Mouse (Mus musculus): ENCODE data around the gene Prph.
"Not testable (repeated sequence)": the region's sequence is repeated elsewhere in the genome, so short reads cannot be mapped to it uniquely, and the experiment has no call there.

Gene Prph

GRCm38 (mm10) chr15:99074600-99075333 lies 19.8 kb downstream of the Prph start:
- peak; percentile 96 to 98 for DNase-seq (ENCODE audit: low spot score in 2 of 2)

GRCm38 (mm10) chr15:99076011-99076410 lies 21.0 kb downstream of the Prph start:
- DNase-seq (ENCODE audit: low spot score in 2 of 2): not testable (repeated sequence)

GRCm38 (mm10) chr15:99078181-99078910 lies 23.4 kb downstream of the Prph start:
- DNase-seq (ENCODE audit: low spot score in 2 of 2): no peak

- no peak for DNase-seq (ENCODE audit: low spot score in 2 of 2)
These were observed 24.8 kb downstream of the Prph start for GRCm38 (mm10) chr15:99079804-99080203.

- no peak for DNase-seq (ENCODE audit: low spot score in 2 of 2)
These were observed 27.3 kb downstream of the Prph start for GRCm38 (mm10) chr15:99082322-99082721.

- no peak for DNase-seq (ENCODE audit: low spot score in 2 of 2)
These were observed 27.9 kb downstream of the Prph start for GRCm38 (mm10) chr15:99082840-99083239.

- no peak for DNase-seq (ENCODE audit: low spot score in 2 of 2)
These were observed 28.3 kb downstream of the Prph start for GRCm38 (mm10) chr15:99083258-99083657.

GRCm38 (mm10) chr15:99083867-99084557 lies 29.0 kb downstream of the Prph start:
- no peak for DNase-seq (ENCODE audit: low spot score in 2 of 2)

- no peak for DNase-seq (ENCODE audit: low spot score in 2 of 2)
These were observed 29.6 kb downstream of the Prph start for GRCm38 (mm10) chr15:99084618-99085017.

- no peak for DNase-seq (ENCODE audit: low spot score in 2 of 2)
These were observed 31.0 kb downstream of the Prph start for GRCm38 (mm10) chr15:99085997-99086396.

GRCm38 (mm10) chr15:99087253-99088075 lies 32.5 kb downstream of the Prph start, which contains the start of gene C1ql4:
Gene C1ql4 (minus strand): TSS chr15:99087817.
- no peak for DNase-seq (ENCODE audit: low spot score in 2 of 2)

- DNase-seq (ENCODE audit: low spot score in 2 of 2): no peak
These were observed 33.3 kb downstream of the Prph start for GRCm38 (mm10) chr15:99088292-99088691.

GRCm38 (mm10) chr15:99089069-99089468 lies 34.1 kb downstream of the Prph start:
- no peak for DNase-seq (ENCODE audit: low spot score in 2 of 2)

- no peak for DNase-seq (ENCODE audit: low spot score in 2 of 2)
These were observed 37.9 kb downstream of the Prph start, which contains the start of gene Dnajc22 for GRCm38 (mm10) chr15:99092870-99093269. Gene Dnajc22 (plus strand): TSS chr15:99093170.

- no peak for DNase-seq (ENCODE audit: low spot score in 2 of 2)
These were observed 38.6 kb downstream of the Prph start for GRCm38 (mm10) chr15:99093291-99094258.

GRCm38 (mm10) chr15:99094631-99095270 lies 39.8 kb downstream of the Prph start:
- no peak for DNase-seq (ENCODE audit: low spot score in 2 of 2)

GRCm38 (mm10) chr15:99095356-99095755 lies 40.4 kb downstream of the Prph start:
- DNase-seq (ENCODE audit: low spot score in 2 of 2): no peak

- DNase-seq (ENCODE audit: low spot score in 2 of 2): no peak
These were observed 41.3 kb downstream of the Prph start for GRCm38 (mm10) chr15:99096061-99096793.

GRCm38 (mm10) chr15:99096831-99097500 lies 42.0 kb downstream of the Prph start:
- DNase-seq (ENCODE audit: low spot score in 2 of 2): no peak
